Mouse (Mus musculus) midbrain, postnatal 0 days (tissue): ENCODE data around the gene Haao. TPM values are rescaled to one million over a fixed set of nuclear protein-coding genes. Genes with fewer than 3 reads are reported as not detected.
A peak's percentile ranks its signal among the peaks of the same experiment; 100 is the strongest.

Experiments
- ATAC-seq: fragments of 200-750 bp; cut with Nextera tagmentation; 2 replicates; pipeline ENCODE4 v1.8.0; 2017; ENCODE audit warnings: moderate number of reproducible peaks, mild to moderate bottlenecking, moderate TSS enrichment, moderate library complexity; ENCODE audit not compliant: low FRiP score
- DNase-seq: peaks from one replicate; pipeline ENCODE4 v3.0.0-alpha.2; 2015; ENCODE audit warnings: low spot score
- H3K27ac ChIP-seq: fragments of 300-500 bp; sonication (generic); 2 replicates; pipeline ENCODE4 v1.5.1; 2014; ENCODE audit warnings: low read depth, mild to moderate bottlenecking, low read length, mixed read lengths
- H3K27me3 ChIP-seq: fragments of 300-500 bp; sonication (generic); 2 replicates; pipeline ENCODE4 v1.6.1; 2014; ENCODE audit warnings: low read length, control low read depth, mixed read lengths; ENCODE audit not compliant: insufficient read depth
- H3K36me3 ChIP-seq: fragments of 300-500 bp; sonication (generic); 2 replicates; pipeline ENCODE4 v1.6.1; 2014; ENCODE audit warnings: low read length, control low read depth, mixed read lengths; ENCODE audit not compliant: insufficient read depth
- H3K4me1 ChIP-seq: fragments of 300-500 bp; sonication (generic); 2 replicates; pipeline ENCODE4 v1.6.1; 2014; ENCODE audit warnings: mild to moderate bottlenecking, control low read depth, antibody characterized with exemption, low read length, mixed read lengths; ENCODE audit not compliant: insufficient read depth
- H3K4me2 ChIP-seq: fragments of 300-500 bp; sonication (generic); 2 replicates; pipeline ENCODE4 v1.6.1; 2014; ENCODE audit warnings: low read depth, mild to moderate bottlenecking, low read length, mixed read lengths; ENCODE audit not compliant: poor library complexity, severe bottlenecking
- H3K4me3 ChIP-seq: fragments of 300-500 bp; sonication (generic); 2 replicates; pipeline ENCODE4 v1.5.1; 2014; ENCODE audit warnings: low read depth, mild to moderate bottlenecking, low read length, moderate library complexity
- H3K9ac ChIP-seq: fragments of 300-500 bp; sonication (generic); replicated peaks from 2 replicates; pipeline ENCODE4 v1.6.1; 2014; ENCODE audit warnings: mild to moderate bottlenecking, low read length, moderate library complexity, mixed read lengths; ENCODE audit not compliant: poor library complexity, severe bottlenecking
- H3K9me3 ChIP-seq: fragments of 300-500 bp; sonication (generic); 2 replicates; pipeline ENCODE4 v1.6.1; 2016; ENCODE audit warnings: low read length, control low read depth
- CTCF ChIP-seq: IDR thresholded peaks from 2 replicates; pipeline ENCODE4 v1.5.1; 2016; ENCODE audit warnings: antibody characterized with exemption, mild to moderate bottlenecking
- WGBS: fragments of 180-500 bp; shearing (Covaris S2); extraction: QIAGEN DNeasy Blood & Tissue Kit; methylation state at CpG from one replicate; pipeline ENCODE4 v1.1.7; 2014; 5-methylcytosine and 5-hydroxymethylcytosine counted together
- polyA plus RNA-seq: library from polyadenylated mRNA; unstranded; fragments of >200 nt; fragmentation: Nextera tagmentation; extraction: Ambion mirVana; gene quantifications from 2 replicates; pipeline ENCODE4 v1.2.1, GENCODE M21; 2015
- total RNA-seq: library from RNA; depleted of rRNA; stranded (reverse); fragments of >200 nt; gene quantifications from 2 replicates; pipeline ENCODE4 v1.2.3, GENCODE M21; 2014

Gene Haao
- total and polyA plus RNA-seq, 2 experiments from 2014 or later, result 0.23 TPM; not detected in 1

DNA sequence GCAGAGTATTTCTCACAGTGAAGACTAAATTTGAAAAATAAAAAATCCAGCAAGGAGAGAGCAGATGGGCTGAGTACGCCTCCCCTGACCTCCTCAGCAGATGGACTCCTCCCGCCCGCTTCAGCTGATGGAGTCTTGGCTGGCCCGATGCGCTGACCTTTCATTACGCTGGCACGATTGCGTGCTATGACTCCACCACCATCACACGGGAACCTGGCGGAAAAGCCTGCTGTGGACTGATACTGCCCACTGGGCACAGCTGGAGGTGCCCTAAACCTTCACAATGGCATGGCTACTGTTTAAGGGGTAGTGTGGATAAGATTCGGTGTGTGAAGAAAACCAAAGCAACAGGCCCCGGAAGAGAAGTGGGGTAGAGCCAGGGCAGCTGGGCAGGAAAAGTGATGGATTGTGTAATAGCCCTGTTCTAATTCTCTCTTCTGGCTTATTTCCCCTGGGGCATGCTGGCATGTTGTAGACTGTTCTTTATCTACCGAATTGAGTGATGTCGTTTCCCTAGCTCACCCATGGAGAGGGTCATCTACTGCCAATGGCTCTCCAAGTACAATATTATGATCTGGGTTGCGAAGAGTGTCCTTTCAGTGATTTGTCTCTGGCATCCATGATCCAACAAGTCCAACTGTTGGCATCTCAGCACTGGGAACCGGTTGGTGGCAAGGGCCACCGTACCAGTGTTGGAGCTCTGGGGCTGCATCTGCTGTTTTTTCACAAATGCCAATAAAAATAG lies 35.4 kb downstream of the Haao start:
- H3K9me3 ChIP-seq, result no peaks in the 10 kb centered on the region
- H3K4me2 ChIP-seq, result no peak overlapping the region
- no peak overlapping the region for H3K9ac ChIP-seq
- TF ChIP-seq CTCF, result no peak
- no peak overlapping the region for H3K4me3 ChIP-seq
- no peaks in the 10 kb centered on the region for H3K27me3 ChIP-seq
- 86% methylated on average over 17 of the region's 17 CpGs for WGBS
- ATAC-seq, result no peak; the same call in 1 of the 2 replicates
- peak; percentile 58 for DNase-seq
- no peaks in the 10 kb centered on the region for H3K4me1 ChIP-seq
- no peak overlapping the region for H3K27ac ChIP-seq
- H3K36me3 ChIP-seq, result peaks cover 6% of the 10 kb centered on the region; the same call in 1 of the 2 replicates

DNA sequence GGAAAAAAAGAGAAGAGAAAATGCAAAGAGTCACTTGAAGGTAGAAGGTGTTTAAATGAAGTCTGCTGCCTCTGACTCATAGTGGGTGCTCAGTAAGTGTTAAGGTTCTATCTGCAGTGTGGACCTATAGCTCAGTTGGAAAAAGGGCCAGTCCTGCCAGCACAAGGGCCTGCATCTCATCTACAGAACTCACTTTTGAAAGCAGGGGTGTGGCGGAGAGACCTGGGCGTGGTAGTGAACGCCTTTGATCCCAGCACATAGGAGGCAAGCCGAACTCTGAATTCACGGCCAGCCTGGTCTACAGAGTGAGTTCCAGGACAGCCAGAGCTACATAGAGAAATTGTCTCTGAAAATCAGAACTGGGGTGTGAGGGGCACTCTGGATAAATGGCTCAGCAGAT lies 37.5 kb downstream of the Haao start:
- 95% methylated on average over 5 of the region's 5 CpGs for WGBS
- ATAC-seq, result no peak
- Histone ChIP-seq H3K36me3 (peaks cover 6% of the 10 kb centered on the region), H3K4me1 (no peaks in the 10 kb centered on the region), H3K27me3 (no peaks in the 10 kb centered on the region), H3K9ac (no peak overlapping the region), H3K27ac (no peak overlapping the region), H3K9me3 (no peaks in the 10 kb centered on the region), H3K4me2 (no peak overlapping the region), H3K4me3 (no peak overlapping the region)
- no peak for DNase-seq
- no peak for TF ChIP-seq CTCF

DNA sequence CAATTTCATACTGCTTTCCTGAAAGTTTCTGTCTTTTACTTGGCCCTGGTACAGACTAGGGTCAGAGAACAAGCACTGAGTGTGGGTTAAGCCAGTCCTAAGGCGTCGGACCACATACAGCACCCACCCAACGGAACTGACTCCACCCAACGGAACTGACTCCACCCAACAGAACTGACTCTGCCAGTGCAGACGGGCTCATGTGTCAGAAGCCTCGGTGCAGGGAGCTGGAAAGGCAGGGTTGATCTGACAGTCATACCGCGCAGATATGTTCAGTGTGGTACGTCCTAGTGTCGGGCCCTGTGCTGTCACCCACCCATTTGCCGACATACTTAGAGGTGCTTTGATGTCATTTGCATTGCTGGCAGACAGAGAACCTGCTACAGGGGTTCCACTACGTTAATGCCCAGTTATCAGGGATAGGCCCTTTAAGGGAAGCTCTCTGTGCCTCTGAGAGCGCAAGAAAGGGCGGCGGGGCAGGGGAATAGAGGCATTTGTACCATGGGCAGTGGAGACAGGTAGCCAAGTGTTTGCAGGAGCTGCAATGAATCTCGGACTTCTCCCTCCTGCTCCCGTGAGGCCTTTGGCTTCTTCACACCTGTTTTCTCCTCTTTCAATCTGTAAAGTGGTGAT lies 38.5 kb downstream of the Haao start:
- Histone ChIP-seq H3K4me1 (no peaks in the 10 kb centered on the region), H3K4me3 (no peak overlapping the region), H3K9ac (no peak overlapping the region), H3K27me3 (no peaks in the 10 kb centered on the region), H3K36me3 (peaks cover 13% of the 10 kb centered on the region), H3K9me3 (no peaks in the 10 kb centered on the region), H3K27ac (no peak overlapping the region), H3K4me2 (no peak overlapping the region)
- DNase-seq (no peak), ATAC-seq (no peak)
- TF ChIP-seq CTCF, result no peak
- 93% methylated on average over 17 of the region's 17 CpGs for WGBS

GRCm38 (mm10) chr17:83808476-83809098 lies 39.2 kb downstream of the Haao start:
- 90% methylated on average over 12 of the region's 12 CpGs for WGBS

DNA sequence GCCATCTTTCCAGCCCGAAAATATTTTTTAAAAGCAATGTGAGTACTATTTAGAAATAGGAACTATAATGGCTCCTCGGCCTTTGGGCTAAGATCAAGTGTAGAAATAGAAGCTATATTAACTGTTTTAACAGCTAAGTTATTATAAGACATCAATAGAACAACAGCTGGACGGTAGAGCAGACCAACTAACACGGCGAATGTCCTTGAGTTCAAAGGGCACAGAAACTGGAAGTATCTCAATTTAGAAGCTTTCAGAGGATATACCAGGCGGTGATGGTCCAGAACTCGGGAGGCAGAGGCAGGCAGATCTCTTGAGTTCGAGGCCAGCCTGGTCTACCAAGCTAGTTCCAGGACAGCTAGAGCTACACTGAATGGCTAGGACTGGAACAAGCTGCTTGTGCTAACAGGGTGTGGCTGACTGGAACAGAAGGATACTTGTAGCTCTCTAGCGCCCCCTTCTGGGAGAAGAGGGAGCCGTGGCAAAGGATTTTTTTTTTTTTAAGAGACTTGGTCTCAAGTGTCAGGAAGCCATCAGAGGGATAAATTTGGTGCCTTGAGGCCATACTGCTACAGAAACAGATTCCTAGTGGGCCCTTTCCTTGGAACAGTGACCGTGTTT lies 39.9 kb downstream of the Haao start:
- H3K36me3 ChIP-seq, result peaks cover 18% of the 10 kb centered on the region
- WGBS, result 75% methylated on average over 11 of the region's 11 CpGs
- H3K9ac ChIP-seq, result no peak overlapping the region
- no peaks in the 10 kb centered on the region for H3K27me3 ChIP-seq
- H3K4me3 ChIP-seq, result no peak overlapping the region
- no peaks in the 10 kb centered on the region for H3K4me1 ChIP-seq
- no peak for ATAC-seq
- no peaks in the 10 kb centered on the region for H3K9me3 ChIP-seq
- no peak overlapping the region for H3K27ac ChIP-seq
- H3K4me2 ChIP-seq, result no peak overlapping the region
- TF ChIP-seq CTCF, result peak; percentile 69
- peak; percentile 58 for DNase-seq

More at GRCm38 (mm10) chr17:83808476-83809098, 39.2 kb downstream of the Haao start:
- no peak for ATAC-seq
- Histone ChIP-seq H3K4me1 (no peaks in the 10 kb centered on the region), H3K9ac (no peak overlapping the region), H3K27ac (no peak overlapping the region), H3K4me3 (no peak overlapping the region), H3K36me3 (peaks cover 16% of the 10 kb centered on the region), H3K27me3 (no peaks in the 10 kb centered on the region), H3K9me3 (no peaks in the 10 kb centered on the region), H3K4me2 (no peak overlapping the region)
- TF ChIP-seq CTCF, result no peak
- no peak for DNase-seq
